Mouse (Mus musculus) neural tube, embryonic 14.5 days (tissue): ENCODE data around the gene Kcnma1. TPM values are rescaled to one million over a fixed set of nuclear protein-coding genes. Genes with fewer than 3 reads are reported as not detected.

Source experiments
- ATAC-seq: fragments of 200-750 bp; cut with Nextera tagmentation; 2 replicates; pipeline ENCODE4 v1.8.0; 2017; ENCODE audit warnings: low read depth, mild to moderate bottlenecking, moderate TSS enrichment, moderate library complexity
- H3K27ac ChIP-seq: fragments of 300-500 bp; sonication (generic); 2 replicates; pipeline ENCODE4 v1.5.1; 2014; ENCODE audit warnings: low read depth, mild to moderate bottlenecking, control low read depth, low read length, moderate library complexity, mixed read lengths
- H3K27me3 ChIP-seq: fragments of 300-500 bp; sonication (generic); 2 replicates; pipeline ENCODE4 v1.6.1; 2014; ENCODE audit warnings: low read length; ENCODE audit not compliant: control insufficient read depth, insufficient read depth
- H3K36me3 ChIP-seq: fragments of 300-500 bp; sonication (generic); 2 replicates; pipeline ENCODE4 v1.6.1; 2014; ENCODE audit warnings: low read length, mixed read lengths; ENCODE audit not compliant: control insufficient read depth, insufficient read depth
- H3K4me1 ChIP-seq: fragments of 300-500 bp; sonication (generic); 2 replicates; pipeline ENCODE4 v1.6.1; 2014; ENCODE audit warnings: low read length; ENCODE audit not compliant: control insufficient read depth, insufficient read depth
- H3K4me2 ChIP-seq: fragments of 300-500 bp; sonication (generic); 2 replicates; pipeline ENCODE4 v1.6.1; 2014; ENCODE audit warnings: mild to moderate bottlenecking, low read depth, low read length, control low read depth
- H3K4me3 ChIP-seq: fragments of 300-500 bp; sonication (generic); 2 replicates; pipeline ENCODE4 v1.5.1; 2014; ENCODE audit warnings: low read depth, low read length, control low read depth, mixed read lengths
- H3K9ac ChIP-seq: fragments of 300-500 bp; sonication (generic); replicated peaks from 2 replicates; pipeline ENCODE4 v1.6.1; 2014; ENCODE audit warnings: low read depth, mild to moderate bottlenecking, control low read depth, low read length, mixed read lengths
- H3K9me3 ChIP-seq: fragments of 300-500 bp; sonication (generic); 2 replicates; pipeline ENCODE4 v1.6.1; 2016; ENCODE audit warnings: low read length; ENCODE audit not compliant: control insufficient read depth
- whole genome bisulfite sequencing: fragments of 180-500 bp; shearing (Covaris S2); extraction: QIAGEN DNeasy Blood & Tissue Kit; methylation state at CpG from one replicate; pipeline ENCODE4 v1.1.7; 2014; 5-methylcytosine and 5-hydroxymethylcytosine counted together
- polyA plus RNA-seq: library from polyadenylated mRNA; unstranded; fragments of >200 nt; fragmentation: Nextera tagmentation; extraction: Ambion mirVana; gene quantifications from 2 replicates; pipeline ENCODE4 v1.2.1, GENCODE M21; 2014

The Kcnma1 gene
- polyA plus RNA-seq, 1 experiment from 2014 or later = 28.9 TPM

- no peaks in the 10 kb centered on the region for H3K36me3 ChIP-seq
- no peaks in the 10 kb centered on the region for H3K9me3 ChIP-seq
- H3K27ac ChIP-seq = no peak overlapping the region
- no peaks in the 10 kb centered on the region for H3K27me3 ChIP-seq
- H3K4me1 ChIP-seq = peaks cover 8% of the 10 kb centered on the region; the same call in 1 of the 2 replicates
- no peak overlapping the region for H3K4me2 ChIP-seq
- WGBS = 22% methylated on average over 4 of the region's 4 CpGs
- H3K9ac ChIP-seq = no peak overlapping the region
- no peak overlapping the region for H3K4me3 ChIP-seq
- ATAC-seq = no peak
Measured at GRCm38 (mm10) chr14:23830316-23830715, 184.0 kb downstream of the Kcnma1 start.

- WGBS = 92% methylated on average over 3 of the region's 3 CpGs
- no peak overlapping the region for H3K27ac ChIP-seq
- H3K27me3 ChIP-seq = no peaks in the 10 kb centered on the region
- H3K4me2 ChIP-seq = no peak overlapping the region
- H3K9ac ChIP-seq = no peak overlapping the region
- no peaks in the 10 kb centered on the region for H3K9me3 ChIP-seq
- H3K36me3 ChIP-seq = no peaks in the 10 kb centered on the region
- H3K4me1 ChIP-seq = peaks cover 8% of the 10 kb centered on the region; the same call in 1 of the 2 replicates
- H3K4me3 ChIP-seq = no peak overlapping the region
- ATAC-seq = no peak
Measured at GRCm38 (mm10) chr14:23828711-23829320, 185.5 kb downstream of the Kcnma1 start.

GRCm38 (mm10) chr14:23824937-23825336 lies 189.4 kb downstream of the Kcnma1 start:
- H3K9ac ChIP-seq = no peak overlapping the region
- H3K36me3 ChIP-seq = no peaks in the 10 kb centered on the region
- H3K4me1 ChIP-seq = no peaks in the 10 kb centered on the region
- no peak overlapping the region for H3K4me3 ChIP-seq
- ATAC-seq = no peak
- 88% methylated on average over 2 of the region's 2 CpGs for WGBS
- no peak overlapping the region for H3K27ac ChIP-seq
- no peaks in the 10 kb centered on the region for H3K27me3 ChIP-seq
- no peak overlapping the region for H3K4me2 ChIP-seq
- H3K9me3 ChIP-seq = no peaks in the 10 kb centered on the region

- H3K27ac ChIP-seq = no peak overlapping the region
- H3K36me3 ChIP-seq = no peaks in the 10 kb centered on the region
- H3K4me1 ChIP-seq = no peaks in the 10 kb centered on the region
Measured at GRCm38 (mm10) chr14:23824267-23824666, 190.0 kb downstream of the Kcnma1 start.

GRCm38 (mm10) chr14:23817585-23817984 lies 196.7 kb downstream of the Kcnma1 start:
- Histone ChIP-seq H3K27me3 (no peaks in the 10 kb centered on the region), H3K27ac (no peak overlapping the region), H3K4me2 (no peak overlapping the region), H3K9me3 (no peaks in the 10 kb centered on the region), H3K4me1 (no peaks in the 10 kb centered on the region), H3K9ac (no peak overlapping the region), H3K36me3 (no peaks in the 10 kb centered on the region), H3K4me3 (no peak overlapping the region)
- WGBS = 90% methylated on average over 3 of the region's 3 CpGs
- no peak for ATAC-seq

More at GRCm38 (mm10) chr14:23824267-23824666, 190.0 kb downstream of the Kcnma1 start:
- H3K9me3 ChIP-seq = no peaks in the 10 kb centered on the region
- H3K4me2 ChIP-seq = no peak overlapping the region
- H3K27me3 ChIP-seq = no peaks in the 10 kb centered on the region
- ATAC-seq = no peak
- no peak overlapping the region for H3K4me3 ChIP-seq
- H3K9ac ChIP-seq = no peak overlapping the region
- WGBS = 58% methylated on average over 4 of the region's 4 CpGs

GRCm38 (mm10) chr14:23810081-23810480 lies 204.2 kb downstream of the Kcnma1 start:
- ATAC-seq = no peak
- no peak overlapping the region for H3K9ac ChIP-seq
- H3K4me1 ChIP-seq = 0 out of 2 replicates have a peak, but pooled peaks cover 8% of the 10 kb centered on the region
- H3K4me2 ChIP-seq = no peak overlapping the region
- no peak overlapping the region for H3K4me3 ChIP-seq
- 59% methylated on average over 1 of the region's 1 CpGs for WGBS
- H3K27me3 ChIP-seq = no peaks in the 10 kb centered on the region
- H3K36me3 ChIP-seq = no peaks in the 10 kb centered on the region
- H3K9me3 ChIP-seq = no peaks in the 10 kb centered on the region
- H3K27ac ChIP-seq = no peak overlapping the region

- 33% methylated on average over 1 of the region's 1 CpGs for WGBS
- no peak overlapping the region for H3K27ac ChIP-seq
- 0 out of 2 replicates have a peak, but pooled peaks cover 8% of the 10 kb centered on the region for H3K4me1 ChIP-seq
- ATAC-seq = no peak
- H3K36me3 ChIP-seq = no peaks in the 10 kb centered on the region
- H3K9me3 ChIP-seq = no peaks in the 10 kb centered on the region
- no peaks in the 10 kb centered on the region for H3K27me3 ChIP-seq
- no peak overlapping the region for H3K4me2 ChIP-seq
- H3K9ac ChIP-seq = no peak overlapping the region
- no peak overlapping the region for H3K4me3 ChIP-seq
Measured at GRCm38 (mm10) chr14:23809124-23809523, 205.2 kb downstream of the Kcnma1 start.

GRCm38 (mm10) chr14:23806378-23806777 lies 207.9 kb downstream of the Kcnma1 start:
- Histone ChIP-seq H3K9ac (no peak overlapping the region), H3K4me1 (0 out of 2 replicates have a peak, but pooled peaks cover 8% of the 10 kb centered on the region), H3K27me3 (no peaks in the 10 kb centered on the region), H3K36me3 (no peaks in the 10 kb centered on the region), H3K4me3 (no peak overlapping the region), H3K27ac (peak overlapping the region; percentile 7; the same call in 1 of the 2 replicates), H3K9me3 (no peaks in the 10 kb centered on the region), H3K4me2 (no peak overlapping the region)
- 19% methylated on average over 2 of the region's 2 CpGs for WGBS
- ATAC-seq = 0 out of 2 replicates have a peak, but pooled peaks have one; percentile 49

GRCm38 (mm10) chr14:23796878-23797277 lies 217.4 kb downstream of the Kcnma1 start:
- Histone ChIP-seq H3K36me3 (no peaks in the 10 kb centered on the region), H3K4me3 (no peak overlapping the region), H3K27me3 (no peaks in the 10 kb centered on the region), H3K9ac (no peak overlapping the region), H3K27ac (no peak overlapping the region), H3K9me3 (no peaks in the 10 kb centered on the region), H3K4me1 (peaks cover under 1% of the 10 kb centered on the region; the same call in 1 of the 2 replicates), H3K4me2 (no peak overlapping the region)
- WGBS = 95% methylated on average over 7 of the region's 7 CpGs
- ATAC-seq = no peak
